Mouse (Mus musculus) G1E-ER4 (cell line): ENCODE results near the gene Pramel5. TPM values are rescaled to one million over a fixed set of nuclear protein-coding genes. Genes with fewer than 3 reads are reported as not detected.
"Not testable (repeated sequence)": the region's sequence is repeated elsewhere in the genome, so short reads cannot be mapped to it uniquely, and the experiment has no call there.

ENCODE experiments used
- GATA1 ChIP-seq: IDR thresholded peaks from one replicate; pipeline ENCODE4 v1.8.0; 2012; ENCODE audit warnings: low read length, inconsistent platforms
- polyA plus RNA-seq: library from polyadenylated mRNA; stranded (reverse); fragments of >175 nt; gene quantifications from 2 replicates; pipeline ENCODE4 v1.2.3, GENCODE M21; 2012

Pramel5 gene
- not detected in 2 replicates for polyA plus RNA-seq

GRCm38 (mm10) chr4:144280388-144280787 is at the start of gene Pramel5:
TSS of gene Pramel5 (minus strand) at chr4:144280488.
- not testable (repeated sequence) for TF ChIP-seq GATA1

DNA sequence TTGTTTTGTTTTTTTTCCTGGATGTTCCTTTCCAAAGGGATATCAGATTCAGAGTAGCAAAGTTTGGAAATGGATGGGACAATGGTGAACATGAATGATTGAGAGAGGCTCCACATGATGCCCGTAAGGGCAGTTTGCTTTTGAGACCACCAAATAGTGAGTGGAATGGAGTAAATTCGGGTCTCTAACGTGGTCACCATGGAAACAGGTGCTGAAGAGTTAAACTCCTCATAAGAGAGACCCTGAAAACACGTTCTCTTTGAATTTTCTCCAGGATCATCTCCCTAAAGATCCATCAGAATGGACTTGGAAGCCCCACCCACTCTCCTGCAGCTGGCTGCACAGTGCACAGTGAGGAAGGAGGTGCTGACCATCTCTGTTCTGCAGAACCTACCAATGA is 49.7 kb upstream of the Pramel5 start, which contains the start of gene Gm13128:
Gene Gm13128 (plus strand): TSS at position 301 of the 400 bp plus-strand sequence.
- TF ChIP-seq GATA1 = not testable (repeated sequence)

Other genes starting within 250 kb of the Pramel5 start
- not detected in 2 replicates for gene Pramel4, start 221.4 kb downstream of the Pramel5 start, polyA plus RNA-seq
- not detected in 2 replicates for gene Gm13102, start 174.0 kb downstream of the Pramel5 start, polyA plus RNA-seq
- not detected in 2 replicates for gene Oog3, start 117.8 kb downstream of the Pramel5 start, polyA plus RNA-seq
- gene Oog2, start 89.8 kb downstream of the Pramel5 start, polyA plus RNA-seq = not detected in 2 replicates
- gene C87977, start 67.2 kb downstream of the Pramel5 start, polyA plus RNA-seq = not detected in 2 replicates
- not detected in 2 replicates for gene Gm13128, start 49.8 kb upstream of the Pramel5 start, polyA plus RNA-seq
- gene Gm13119, start 77.5 kb upstream of the Pramel5 start, polyA plus RNA-seq = not detected in 2 replicates
- gene Pramef20, start 97.4 kb upstream of the Pramel5 start, polyA plus RNA-seq = not detected in 2 replicates
- not detected in 2 replicates for gene Pramef12, start 128.0 kb upstream of the Pramel5 start, polyA plus RNA-seq
- gene 1700012P22Rik, start 158.3 kb upstream of the Pramel5 start, polyA plus RNA-seq = not detected in 2 replicates
- gene Gm9944, start 172.8 kb upstream of the Pramel5 start, polyA plus RNA-seq = not detected in 2 replicates
- gene Aadacl3, start 183.3 kb upstream of the Pramel5 start, polyA plus RNA-seq = not detected in 2 replicates
- not detected in 2 replicates for gene 9430007A20Rik, start 239.3 kb upstream of the Pramel5 start, polyA plus RNA-seq